Mouse (Mus musculus): Measurements from ENCODE around the gene Olfr1247.
"Not testable (repeated sequence)": the region's sequence is repeated elsewhere in the genome, so short reads cannot be mapped to it uniquely, and the experiment has no call there.

Gene Olfr1247

DNA sequence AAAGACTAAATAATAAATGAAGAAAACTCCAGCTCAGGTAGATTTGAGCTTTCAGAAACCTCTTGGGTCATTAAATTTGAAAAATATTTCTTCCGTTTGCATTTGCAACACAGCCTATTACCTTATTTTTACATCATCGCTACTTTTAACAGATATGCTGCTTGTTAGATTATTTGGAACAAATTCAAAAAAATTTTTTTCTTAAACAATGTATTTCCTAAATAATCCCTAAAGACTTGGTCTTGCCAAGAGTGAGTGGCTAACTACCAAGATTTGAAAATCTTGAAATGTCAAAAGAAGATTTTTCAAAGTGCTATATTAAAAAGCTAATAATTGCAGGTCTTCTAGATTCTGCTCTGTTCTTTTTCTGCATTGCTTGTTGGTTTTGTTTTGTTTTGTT lies at the start of gene Olfr1247:
TSS of gene Olfr1247 (minus strand) at position 101 of the 400 bp plus-strand sequence.
- no peak for DNase-seq

- DNase-seq = no peak
Measured at GRCm38 (mm10) chr2:89661367-89661766, 47.4 kb upstream of the Olfr1247 start, which contains the start of gene Olfr1250. Gene Olfr1250 (minus strand): TSS chr2:89661467.

GRCm38 (mm10) chr2:89634883-89635282 lies 21.0 kb upstream of the Olfr1247 start, which contains the start of gene Olfr1249:
Gene Olfr1249 (minus strand): TSS chr2:89634983.
- no peak for DNase-seq

GRCm38 (mm10) chr2:89618145-89618544 lies 4.2 kb upstream of the Olfr1247 start, which contains the start of gene Olfr1248:
Gene Olfr1248 (minus strand): TSS chr2:89618245.
- DNase-seq = not testable (repeated sequence)

DNA sequence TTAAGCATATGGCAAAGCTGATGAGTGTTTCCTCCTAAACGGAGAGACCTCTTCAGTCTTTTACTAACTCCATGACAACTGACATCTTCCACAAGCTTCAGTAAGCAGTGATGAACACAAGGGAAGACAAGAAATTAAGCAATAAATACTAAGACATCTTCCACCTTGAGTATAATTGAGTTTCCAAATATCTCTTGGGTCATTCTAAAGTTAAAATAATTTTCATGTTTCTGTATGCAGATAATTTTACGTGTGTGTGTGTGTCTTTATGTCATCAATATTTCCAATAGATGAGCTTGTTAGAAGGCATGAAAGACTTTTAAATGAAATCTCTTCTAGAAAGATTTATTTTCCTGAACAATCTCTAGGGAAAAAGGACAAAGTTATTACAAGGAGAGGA lies 20.9 kb downstream of the Olfr1247 start, which contains the start of gene Olfr1246:
TSS of gene Olfr1246 (minus strand) at position 101 of the 400 bp plus-strand sequence.
- DNase-seq = no peak

DNA sequence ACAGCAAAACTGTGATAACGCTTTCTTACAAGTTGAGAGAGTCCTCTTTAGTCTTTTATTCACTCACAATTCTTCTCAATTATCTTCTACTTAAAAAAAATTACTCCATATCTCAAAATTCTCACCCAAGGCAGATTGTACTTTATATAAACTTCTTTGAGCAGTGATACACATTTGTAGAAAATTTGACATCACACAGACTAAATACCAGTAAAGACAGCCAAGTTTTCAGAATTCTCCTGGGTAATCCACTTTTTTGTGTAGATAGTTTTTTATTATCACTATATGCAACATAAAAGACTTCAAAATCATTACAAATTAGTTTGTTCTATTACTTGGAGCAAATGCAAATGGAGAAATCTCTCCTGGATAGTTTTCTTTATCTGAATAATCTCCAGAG lies 35.6 kb downstream of the Olfr1247 start, which contains the start of gene Olfr1245:
TSS of gene Olfr1245 (minus strand) at position 101 of the 400 bp plus-strand sequence.
- DNase-seq = no peak

GRCm38 (mm10) chr2:89562706-89563105 lies 51.2 kb downstream of the Olfr1247 start:
- DNase-seq = not testable (repeated sequence)
